Mouse (Mus musculus): ENCODE results near the gene Usf3.

- TF ChIP-seq CTCF (IDR thresholded peaks at IDR 0.05; ENCODE audit: insufficient read depth, low read length) (no peak), POLR2A (IDR thresholded peaks at IDR 0.05; ENCODE audit: borderline replicate concordance, extremely low read depth, low read depth, low read length) (no peak)
Measured at GRCm38 (mm10) chr16:44173966-44174530, 1.0 kb downstream of the Usf3 start.

Measured in lung, adult 2 months (tissue).